Mouse (Mus musculus) ES-E14 (cell line): ENCODE data around the gene Arrb1. TPM values are rescaled to one million over a fixed set of nuclear protein-coding genes. Genes with fewer than 3 reads are reported as not detected.

Experiments
- DNase-seq: peaks from one replicate; pipeline ENCODE4 v3.0.0-alpha.2; 2013; ENCODE audit warnings: low read depth, low spot score
- H3K27ac ChIP-seq: 2 replicates; pipeline ENCODE4 v1.5.1; 2012; ENCODE audit warnings: low read depth, mild to moderate bottlenecking, low read length, moderate library complexity, mixed read lengths; ENCODE audit not compliant: poor library complexity, insufficient read depth, severe bottlenecking
- H3K36me3 ChIP-seq: 2 replicates; pipeline ENCODE4 v1.6.1; 2012; ENCODE audit warnings: mild to moderate bottlenecking, low read length, moderate library complexity, mixed read lengths; ENCODE audit not compliant: control insufficient read depth, poor library complexity, insufficient read depth, severe bottlenecking
- H3K4me1 ChIP-seq, 2 experiments: fragments of 150-350 bp in 1 of 2; sonication (generic) in 1 of 2; 2 replicates each; pipeline ENCODE4 v1.6.1; 2012; ENCODE audit warnings: low read length in 2 of 2, mild to moderate bottlenecking in 1 of 2, mixed read lengths in 1 of 2; ENCODE audit not compliant: control insufficient read depth in 2 of 2, insufficient read depth in 2 of 2, poor library complexity in 1 of 2
- H3K4me3 ChIP-seq, 2 experiments: fragments of 150-350 bp in 1 of 2; sonication (generic) in 1 of 2; 2 replicates each; pipeline ENCODE4 v1.5.1; 2012; ENCODE audit warnings: low read length in 2 of 2, low read depth in 1 of 2, mild to moderate bottlenecking in 1 of 2, mixed read lengths in 1 of 2; ENCODE audit not compliant: insufficient read depth in 1 of 2, poor library complexity in 1 of 2, severe bottlenecking in 1 of 2
- H3K9ac ChIP-seq: 2 replicates; pipeline ENCODE4 v1.6.1; 2012; ENCODE audit warnings: low read depth, mild to moderate bottlenecking, low read length, mixed read lengths; ENCODE audit not compliant: poor library complexity, insufficient read depth, severe bottlenecking
- H3K9me3 ChIP-seq: fragments of 150-350 bp; sonication (generic); 2 replicates; pipeline ENCODE4 v1.6.1; 2012; ENCODE audit warnings: low read depth, mild to moderate bottlenecking, low read length; ENCODE audit not compliant: control insufficient read depth, insufficient read depth
- CHD2 ChIP-seq: IDR thresholded peaks from 2 replicates; pipeline ENCODE4 v1.6.1; 2014; ENCODE audit warnings: mild to moderate bottlenecking, low read depth, low read length, inconsistent platforms
- HCFC1 ChIP-seq: IDR thresholded peaks from 2 replicates; pipeline ENCODE4 v1.6.1; 2012; ENCODE audit warnings: low read length, inconsistent platforms, borderline replicate concordance; ENCODE audit not compliant: insufficient read depth
- MAFK ChIP-seq: IDR thresholded peaks from 2 replicates; pipeline ENCODE4 v1.6.1; 2014; ENCODE audit warnings: mild to moderate bottlenecking, low read depth, low read length, inconsistent platforms; ENCODE audit not compliant: insufficient read depth
- ZC3H11A ChIP-seq: IDR thresholded peaks from 2 replicates; pipeline ENCODE4 v1.6.1; 2012; ENCODE audit warnings: low read depth, mild to moderate bottlenecking, inconsistent platforms, low read length, borderline replicate concordance
- ZNF384 ChIP-seq: IDR thresholded peaks from 2 replicates; pipeline ENCODE4 v1.6.1; 2012; ENCODE audit warnings: low read depth, low read length, inconsistent platforms
- in situ Hi-C, 2 experiments: fragments of 600-800 bp; cut with MboI; formaldehyde crosslinking; loops; one replicate each; pipeline ENCODE4 v1.15.1; 2025; ENCODE audit warnings: low sequenced_read_pairs in 2 of 2, inconsistent platforms in 1 of 2; ENCODE audit not compliant: unreplicated experiment in 2 of 2
- total RNA-seq: library from RNA; depleted of rRNA; stranded (reverse); fragments of 300-350 nt; gene quantifications from 2 replicates; pipeline ENCODE4 v1.2.3, GENCODE M21; 2012

Arrb1 gene
- total RNA-seq, 1 experiment, result 10.7 TPM

GRCm38 (mm10) chr7:99578246-99578645 is 43.0 kb downstream of the Arrb1 start:
- H3K9me3 ChIP-seq, result no peaks in the 10 kb centered on the region
- DNase-seq, result no peak
- H3K27ac ChIP-seq, result no peak overlapping the region
- TF ChIP-seq CHD2 (no peak), ZNF384 (no peak), ZC3H11A (no peak), HCFC1 (no peak), MAFK (no peak)
- no peak overlapping the region for H3K9ac ChIP-seq
- no peaks in the 10 kb centered on the region; a peak in 1 of 4 replicates for H3K4me1 ChIP-seq
- H3K4me3 ChIP-seq, result no peak overlapping the region
- in situ Hi-C loops, result no loop called here
- H3K36me3 ChIP-seq, result no peaks in the 10 kb centered on the region

DNA sequence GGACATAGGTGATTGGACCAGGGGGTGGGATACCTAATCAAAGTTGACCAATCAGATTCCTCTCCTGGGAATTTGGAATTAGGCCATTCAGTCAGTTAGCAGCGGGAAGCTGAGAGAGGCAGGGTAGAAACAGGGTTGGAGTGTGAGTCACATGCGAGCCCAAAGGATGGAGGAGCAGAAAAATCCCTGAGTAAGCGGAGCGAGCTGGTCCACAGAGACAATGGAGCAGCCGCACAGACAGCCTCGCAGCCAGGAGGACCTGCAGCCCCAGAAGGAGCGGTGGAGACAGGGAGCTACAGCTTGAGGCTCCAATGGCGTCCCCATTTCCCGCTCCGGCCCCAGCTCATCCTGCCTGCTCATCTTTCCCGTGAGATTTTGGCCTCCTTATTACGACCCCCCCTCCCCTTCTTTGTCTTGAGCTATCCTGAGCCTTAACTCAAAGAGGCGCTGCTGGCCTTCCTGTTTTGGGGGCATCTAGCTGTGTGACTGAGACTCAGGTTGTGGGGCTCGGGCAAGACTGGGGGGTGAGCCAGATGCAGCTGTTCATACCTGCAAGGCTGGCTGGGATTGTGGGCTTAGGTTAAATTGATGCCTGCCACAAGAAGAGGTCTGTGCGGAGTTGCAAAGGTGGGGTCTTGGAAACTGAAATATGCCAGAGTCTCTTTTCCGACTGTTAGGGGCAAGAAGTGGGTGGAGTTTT is 44.4 kb downstream of the Arrb1 start:
- Histone ChIP-seq H3K4me1 (no peaks in the 10 kb centered on the region; a peak in 1 of 4 replicates), H3K9me3 (no peaks in the 10 kb centered on the region), H3K36me3 (no peaks in the 10 kb centered on the region), H3K9ac (no peak overlapping the region), H3K4me3 (peak overlapping the region; percentile 8 to 14; a peak in 3 of 4 replicates), H3K27ac (no peak overlapping the region)
- in situ Hi-C loops, result no loop called here
- peak; percentile 50 for DNase-seq
- TF ChIP-seq CHD2 (no peak), MAFK (no peak), ZC3H11A (no peak), HCFC1 (no peak), ZNF384 (no peak)

DNA sequence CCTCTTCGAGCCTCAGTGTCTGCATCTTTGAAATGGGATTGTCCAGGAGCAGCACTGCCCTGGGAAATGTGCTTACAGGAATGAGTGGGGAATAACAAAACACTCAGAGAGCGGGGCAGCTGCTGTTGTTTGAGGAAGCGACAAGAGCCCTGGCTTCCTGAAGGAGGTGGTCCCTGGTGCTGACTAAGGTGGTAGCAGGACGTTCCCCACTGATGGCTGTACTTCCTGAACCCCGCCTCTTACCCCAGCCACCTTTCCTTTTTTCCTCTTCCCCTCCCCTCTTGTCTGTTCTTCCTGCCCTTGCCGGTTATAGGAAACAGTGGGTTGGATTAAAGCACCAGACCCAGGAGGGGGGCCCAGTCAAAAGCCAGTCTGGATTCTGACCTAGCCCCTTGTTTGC is 45.0 kb downstream of the Arrb1 start:
- Histone ChIP-seq H3K9ac (no peak overlapping the region), H3K36me3 (no peaks in the 10 kb centered on the region), H3K27ac (no peak overlapping the region), H3K4me1 (no peaks in the 10 kb centered on the region; a peak in 1 of 4 replicates), H3K4me3 (0 out of 4 replicates have a peak overlapping the region, but pooled peaks of 1 of the 2 experiments have one; percentile 14), H3K9me3 (no peaks in the 10 kb centered on the region)
- DNase-seq, result no peak
- no peak for TF ChIP-seq HCFC1
- no peak for TF ChIP-seq CHD2
- no peak for TF ChIP-seq ZC3H11A
- no peak for TF ChIP-seq MAFK
- no peak for TF ChIP-seq ZNF384
- in situ Hi-C loops, result no loop called here

- Histone ChIP-seq H3K36me3 (no peaks in the 10 kb centered on the region), H3K9ac (no peak overlapping the region), H3K9me3 (no peaks in the 10 kb centered on the region), H3K4me3 (no peak overlapping the region), H3K4me1 (no peaks in the 10 kb centered on the region; a peak in 1 of 4 replicates), H3K27ac (no peak overlapping the region)
- no peak for TF ChIP-seq HCFC1
- no peak for TF ChIP-seq CHD2
- TF ChIP-seq ZC3H11A, result no peak
- TF ChIP-seq MAFK, result no peak
- no peak for TF ChIP-seq ZNF384
- no peak for DNase-seq
- in situ Hi-C loops, result no loop called here
Observed at GRCm38 (mm10) chr7:99582306-99582705, 47.0 kb downstream of the Arrb1 start.

- Histone ChIP-seq H3K9ac (no peak overlapping the region), H3K9me3 (no peaks in the 10 kb centered on the region), H3K36me3 (no peaks in the 10 kb centered on the region), H3K4me3 (no peak overlapping the region), H3K27ac (no peak overlapping the region), H3K4me1 (no peaks in the 10 kb centered on the region; a peak in 1 of 4 replicates)
- TF ChIP-seq ZC3H11A, result no peak
- TF ChIP-seq CHD2, result no peak
- TF ChIP-seq HCFC1, result no peak
- TF ChIP-seq MAFK, result no peak
- TF ChIP-seq ZNF384, result no peak
- in situ Hi-C loops, result no loop called here
- DNase-seq, result no peak
Observed at GRCm38 (mm10) chr7:99582867-99583266, 47.6 kb downstream of the Arrb1 start.
